Mouse (Mus musculus): ENCODE measurements around the gene Rprd1b. TPM values are rescaled to one million over a fixed set of nuclear protein-coding genes. Genes with fewer than 3 reads are reported as not detected.

Rprd1b gene
- polyA plus RNA-seq, 1 experiment from 2014 or later: 39.3 TPM

DNA sequence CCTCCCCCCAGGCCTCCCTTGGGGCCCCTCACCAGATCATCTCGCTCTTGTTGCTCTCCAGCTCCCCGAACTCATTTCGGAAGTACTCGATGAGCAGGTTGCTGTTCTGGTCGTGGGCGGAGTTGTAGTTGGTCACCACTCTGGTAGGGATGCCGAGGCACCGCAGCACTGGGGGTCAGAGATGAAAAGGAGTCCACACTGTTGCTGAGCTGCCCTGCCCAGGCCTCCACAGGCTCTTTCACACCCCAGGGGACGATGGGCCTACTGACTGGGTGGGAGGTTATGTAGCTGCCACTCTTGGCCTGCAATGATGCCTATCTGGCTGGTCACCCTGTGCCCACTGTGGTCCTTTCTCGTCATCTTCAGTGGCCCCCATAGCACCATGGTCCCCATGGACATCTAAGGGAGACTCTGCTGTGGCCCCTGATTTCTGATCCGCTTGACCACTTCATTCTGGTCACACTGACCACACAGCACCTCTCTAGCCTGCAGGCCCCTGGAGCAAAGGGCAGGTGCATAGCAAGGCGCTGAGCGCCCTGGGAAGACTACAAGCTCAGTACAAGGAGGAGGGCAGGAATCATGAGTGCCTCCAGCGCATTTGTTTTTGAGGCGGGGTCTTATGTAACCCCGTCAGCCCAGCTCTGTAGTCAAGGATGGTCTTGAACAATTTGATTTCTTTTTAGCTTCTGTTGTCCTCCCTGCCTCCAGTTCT, 101.2 kb downstream of the Rprd1b start:
- Histone ChIP-seq H3K4me3 (no peak overlapping the region), H3K4me1 (peaks cover 16% of the 10 kb centered on the region; the same call in 1 of the 2 replicates), H3K27ac (0 out of 2 replicates have a peak overlapping the region, but pooled peaks have one; percentile 1), H3K9me3 (no peaks in the 10 kb centered on the region), H3K27me3 (no peaks in the 10 kb centered on the region), H3K36me3 (0 out of 2 replicates have a peak, but pooled peaks cover 7% of the 10 kb centered on the region), H3K4me2 (no peak overlapping the region), H3K9ac (no peak overlapping the region)
- ATAC-seq (ENCODE audit: insufficient number of reproducible peaks, low FRiP score, low TSS enrichment, low read depth): no peak
- 77% methylated on average over 16 of the region's 16 CpGs for WGBS

DNA sequence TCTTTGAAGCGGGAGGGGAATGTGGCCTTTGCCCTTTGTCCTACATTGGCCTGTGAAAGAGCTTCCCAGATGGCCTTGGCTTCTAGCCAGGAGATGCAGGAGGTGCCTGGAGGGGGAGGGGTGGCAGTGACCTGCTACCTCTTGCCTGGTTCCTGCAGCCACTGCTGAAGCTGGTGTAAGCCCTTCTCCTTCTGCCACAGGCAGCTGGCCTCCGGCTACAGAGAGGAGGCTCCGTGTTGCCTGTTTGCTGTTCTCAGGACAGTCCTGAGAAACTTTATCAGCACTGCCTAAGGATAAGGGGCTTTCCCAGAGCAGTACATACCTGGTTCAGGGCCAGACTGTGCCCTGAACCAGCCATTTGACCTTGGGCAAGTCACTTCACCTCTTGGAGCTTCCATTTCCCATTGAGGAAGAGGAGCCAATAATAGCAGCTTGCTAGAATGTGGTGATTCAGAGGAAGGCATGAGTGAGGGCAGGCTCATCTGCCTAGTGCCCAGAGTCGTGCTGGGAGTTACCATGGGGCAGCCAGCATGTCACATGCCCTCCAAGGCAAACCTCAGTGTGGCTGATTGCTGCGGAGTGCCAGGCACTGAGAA, 102.2 kb downstream of the Rprd1b start:
- WGBS: 48% methylated on average over 5 of the region's 5 CpGs
- H3K27ac ChIP-seq: no peak overlapping the region

DNA sequence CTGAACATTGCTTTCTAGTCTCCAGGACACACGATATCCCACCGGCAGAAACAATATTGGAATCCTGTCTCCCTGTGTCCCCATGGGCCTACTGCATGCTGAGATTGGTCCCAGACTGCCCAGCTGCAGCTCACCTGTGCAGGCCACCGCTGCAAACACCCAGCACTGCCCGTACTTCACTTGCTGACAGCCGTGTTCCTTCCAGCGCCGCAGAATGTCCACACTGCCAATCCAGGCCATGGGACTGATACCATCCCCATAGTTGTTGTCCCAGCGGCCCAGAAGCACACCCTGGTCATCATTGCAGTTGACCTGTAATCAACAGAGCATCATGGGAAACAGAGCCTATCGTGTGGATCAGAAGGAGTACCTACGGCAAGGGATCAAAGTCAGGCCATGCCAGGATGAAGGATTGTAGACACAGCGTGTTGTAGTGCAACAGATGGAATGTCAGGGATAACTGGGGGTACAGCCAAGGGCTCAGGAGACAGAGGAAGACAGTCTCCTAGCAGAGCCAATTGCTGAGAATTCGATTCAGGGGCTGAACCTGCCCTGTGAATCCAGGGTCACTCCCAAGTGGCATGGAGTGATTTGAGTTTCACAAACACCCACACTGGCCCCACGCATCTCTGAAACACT, 103.0 kb downstream of the Rprd1b start:
- no peak for ATAC-seq (ENCODE audit: insufficient number of reproducible peaks, low FRiP score, low TSS enrichment, low read depth)
- Histone ChIP-seq H3K4me2 (no peak overlapping the region), H3K27ac (no peak overlapping the region), H3K36me3 (no peaks in the 10 kb centered on the region), H3K4me1 (peaks cover 24% of the 10 kb centered on the region; the same call in 1 of the 2 replicates), H3K9ac (no peak overlapping the region), H3K4me3 (no peak overlapping the region), H3K9me3 (no peaks in the 10 kb centered on the region), H3K27me3 (no peaks in the 10 kb centered on the region)
- 87% methylated on average over 13 of the region's 13 CpGs for WGBS

More for the DNA sequence above, 102.2 kb downstream of the Rprd1b start:
- no peak overlapping the region for H3K9ac ChIP-seq
- no peaks in the 10 kb centered on the region for H3K9me3 ChIP-seq
- 0 out of 2 replicates have a peak, but pooled peaks cover 1% of the 10 kb centered on the region for H3K36me3 ChIP-seq
- H3K4me1 ChIP-seq: peaks cover 16% of the 10 kb centered on the region; the same call in 1 of the 2 replicates
- no peak overlapping the region for H3K4me3 ChIP-seq
- H3K27me3 ChIP-seq: no peaks in the 10 kb centered on the region
- no peak overlapping the region for H3K4me2 ChIP-seq
- ATAC-seq (ENCODE audit: insufficient number of reproducible peaks, low FRiP score, low TSS enrichment, low read depth): no peak

DNA sequence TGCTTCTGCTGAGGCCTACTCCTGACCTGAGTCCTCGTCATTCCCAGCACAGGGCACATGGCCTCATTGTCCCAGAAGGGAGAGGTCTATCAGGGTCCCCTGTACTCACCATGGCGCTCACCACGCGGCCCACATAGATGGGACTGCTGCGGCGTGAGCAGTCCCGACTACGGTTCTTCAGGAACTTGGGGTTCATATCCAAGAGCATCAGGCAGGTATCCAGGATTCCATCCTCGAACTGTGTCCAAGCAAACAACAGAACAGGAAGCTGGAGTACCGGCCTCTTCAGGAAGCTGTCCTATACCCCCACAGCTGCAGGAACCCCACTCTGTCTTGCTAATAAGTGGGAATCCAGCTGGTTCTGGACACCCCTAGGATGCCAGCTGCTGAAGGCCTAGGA, 104.0 kb downstream of the Rprd1b start:
- no peak overlapping the region for H3K4me3 ChIP-seq
- H3K36me3 ChIP-seq: no peaks in the 10 kb centered on the region
- ATAC-seq (ENCODE audit: insufficient number of reproducible peaks, low FRiP score, low TSS enrichment, low read depth): no peak
- H3K4me1 ChIP-seq: peaks cover 27% of the 10 kb centered on the region
- H3K4me2 ChIP-seq: no peak overlapping the region
- 78% methylated on average over 10 of the region's 10 CpGs for WGBS
- no peak overlapping the region for H3K9ac ChIP-seq
- no peaks in the 10 kb centered on the region for H3K9me3 ChIP-seq
- no peak overlapping the region for H3K27ac ChIP-seq
- H3K27me3 ChIP-seq: no peaks in the 10 kb centered on the region

DNA sequence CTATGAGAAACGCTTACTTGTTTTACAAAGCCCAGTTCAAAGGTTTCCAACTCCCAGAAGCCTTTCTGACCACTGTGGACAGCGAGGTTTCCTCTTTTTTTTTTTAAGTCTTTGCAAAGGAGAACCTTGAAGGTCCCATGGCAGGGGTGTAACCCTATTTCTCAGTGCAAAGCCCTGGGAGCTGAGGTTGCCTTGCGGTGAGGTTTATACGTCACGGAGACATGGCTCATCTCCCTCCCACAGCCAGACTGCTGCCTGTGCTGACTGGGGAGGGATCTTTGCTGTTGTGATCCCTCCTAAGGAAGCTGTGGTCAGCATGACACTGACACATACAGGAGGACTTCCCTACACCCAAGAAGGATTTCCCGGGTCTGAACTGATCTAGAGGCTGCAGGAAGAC, 104.8 kb downstream of the Rprd1b start:
- H3K36me3 ChIP-seq: no peaks in the 10 kb centered on the region
- H3K9me3 ChIP-seq: no peaks in the 10 kb centered on the region
- 66% methylated on average over 6 of the region's 6 CpGs for WGBS
- no peaks in the 10 kb centered on the region for H3K27me3 ChIP-seq
- no peak overlapping the region for H3K4me3 ChIP-seq
- H3K4me1 ChIP-seq: peaks cover 32% of the 10 kb centered on the region
- no peak overlapping the region for H3K9ac ChIP-seq
- no peak for ATAC-seq (ENCODE audit: insufficient number of reproducible peaks, low FRiP score, low TSS enrichment, low read depth)
- H3K27ac ChIP-seq: no peak overlapping the region
- H3K4me2 ChIP-seq: no peak overlapping the region

DNA sequence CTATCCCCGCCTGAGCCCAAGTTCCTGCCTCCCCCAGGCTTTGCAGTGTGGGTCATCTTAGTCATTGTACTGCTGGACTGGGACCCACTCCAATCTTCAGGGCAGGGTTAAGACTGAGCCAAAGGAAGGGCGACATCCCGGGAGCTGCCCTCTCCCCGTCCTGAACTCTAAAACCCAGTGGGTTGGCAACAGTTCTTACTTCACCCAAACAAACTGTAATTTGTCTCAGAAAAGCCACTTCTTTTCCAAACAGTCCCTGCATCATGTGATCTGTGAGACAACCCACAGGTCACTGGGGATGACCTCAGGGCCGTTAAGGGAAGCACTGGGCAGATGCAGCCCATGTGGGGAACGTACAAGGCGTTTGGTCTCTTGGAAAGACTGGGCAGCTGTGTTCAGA, 107.9 kb downstream of the Rprd1b start:
- no peak overlapping the region for H3K4me3 ChIP-seq
- no peaks in the 10 kb centered on the region for H3K27me3 ChIP-seq
- 44% methylated on average over 7 of the region's 7 CpGs for WGBS
- no peak overlapping the region for H3K4me2 ChIP-seq
- no peak for ATAC-seq (ENCODE audit: insufficient number of reproducible peaks, low FRiP score, low TSS enrichment, low read depth)
- no peaks in the 10 kb centered on the region for H3K36me3 ChIP-seq
- peaks cover 45% of the 10 kb centered on the region for H3K4me1 ChIP-seq
- no peaks in the 10 kb centered on the region for H3K9me3 ChIP-seq
- no peak overlapping the region for H3K9ac ChIP-seq
- H3K27ac ChIP-seq: no peak overlapping the region

DNA sequence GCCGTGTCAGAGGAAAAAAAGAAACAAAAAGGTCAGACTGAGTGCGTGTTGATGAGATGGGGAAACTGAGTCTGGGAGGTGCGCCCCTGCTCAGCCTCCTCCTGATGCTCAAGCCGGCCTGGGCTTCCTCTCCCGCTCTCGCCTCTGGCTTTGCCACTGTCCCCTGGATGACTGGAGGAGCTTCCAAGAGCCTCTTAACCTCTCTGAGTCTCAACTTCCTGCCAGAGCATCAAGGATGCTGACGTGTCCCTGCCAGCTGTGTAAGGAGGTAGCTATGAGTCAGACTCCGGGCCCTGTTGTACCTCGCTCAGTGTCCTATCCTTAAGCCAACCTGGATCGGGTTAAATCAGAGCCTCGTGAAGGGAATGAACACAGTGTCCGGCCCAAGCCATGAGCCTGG, 109.5 kb downstream of the Rprd1b start:
- H3K4me3 ChIP-seq: no peak overlapping the region
- no peak overlapping the region for H3K4me2 ChIP-seq
- no peak for ATAC-seq (ENCODE audit: insufficient number of reproducible peaks, low FRiP score, low TSS enrichment, low read depth)
- H3K9me3 ChIP-seq: no peaks in the 10 kb centered on the region
- 87% methylated on average over 12 of the region's 12 CpGs for WGBS
- peaks cover 57% of the 10 kb centered on the region for H3K4me1 ChIP-seq
- no peaks in the 10 kb centered on the region for H3K27me3 ChIP-seq
- no peaks in the 10 kb centered on the region for H3K36me3 ChIP-seq
- H3K27ac ChIP-seq: no peak overlapping the region
- no peak overlapping the region for H3K9ac ChIP-seq

DNA sequence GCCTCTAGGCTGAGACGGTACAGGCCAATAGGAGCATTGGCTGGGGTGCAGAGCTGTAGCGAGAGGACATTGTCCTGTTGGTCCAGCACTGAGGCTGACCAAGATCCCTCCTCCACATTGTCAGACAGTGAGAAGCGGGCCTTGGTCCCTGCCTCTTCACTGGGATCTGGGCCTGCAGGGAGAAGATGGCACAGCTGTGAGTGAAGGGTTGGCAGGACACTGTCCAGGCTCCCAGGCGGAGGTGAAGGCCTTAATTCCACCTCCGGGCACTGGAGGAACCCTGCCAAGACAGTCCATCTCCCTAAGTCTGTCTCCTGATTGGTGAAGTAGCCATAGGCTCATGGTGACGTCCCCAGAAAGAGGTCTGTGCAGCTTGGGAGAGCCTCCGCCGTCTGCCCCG, 110.5 kb downstream of the Rprd1b start:
- no peak overlapping the region for H3K9ac ChIP-seq
- H3K36me3 ChIP-seq: no peaks in the 10 kb centered on the region
- H3K4me3 ChIP-seq: no peak overlapping the region
- no peak overlapping the region for H3K4me2 ChIP-seq
- ATAC-seq (ENCODE audit: insufficient number of reproducible peaks, low FRiP score, low TSS enrichment, low read depth): no peak
- 90% methylated on average over 9 of the region's 9 CpGs for WGBS
- peak overlapping the region; percentile 84; the same call in 1 of the 2 replicates for H3K27ac ChIP-seq
- H3K27me3 ChIP-seq: no peaks in the 10 kb centered on the region
- peaks cover 64% of the 10 kb centered on the region for H3K4me1 ChIP-seq
- no peaks in the 10 kb centered on the region for H3K9me3 ChIP-seq

DNA sequence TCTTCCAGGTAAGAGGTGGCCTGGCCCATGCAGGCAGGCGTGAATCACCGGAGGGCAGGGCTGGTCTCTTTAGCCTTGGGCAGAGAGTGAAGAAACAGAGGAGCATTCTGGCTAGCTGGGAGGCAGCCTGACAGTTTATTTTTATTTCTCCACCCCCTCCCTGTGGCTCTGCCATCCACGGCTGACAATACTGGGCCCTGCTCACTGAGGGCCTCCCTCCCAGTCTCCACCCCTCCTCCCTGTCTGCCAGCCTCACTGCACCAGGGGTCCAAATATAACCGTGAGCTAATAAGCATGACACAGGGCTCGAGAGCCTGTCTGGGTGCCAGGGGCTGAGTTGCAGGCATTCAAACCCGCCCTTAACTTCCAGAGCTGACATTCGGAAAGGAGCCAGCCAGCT, 111.3 kb downstream of the Rprd1b start:
- no peaks in the 10 kb centered on the region for H3K36me3 ChIP-seq
- WGBS: 25% methylated on average over 7 of the region's 7 CpGs
- no peaks in the 10 kb centered on the region for H3K9me3 ChIP-seq
- H3K27ac ChIP-seq: peak overlapping the region; percentile 84
- peak; percentile 79 for ATAC-seq (ENCODE audit: insufficient number of reproducible peaks, low FRiP score, low TSS enrichment, low read depth)
- 0 out of 2 replicates have a peak overlapping the region, but pooled peaks have one; percentile 3 for H3K4me2 ChIP-seq
- no peak overlapping the region for H3K4me3 ChIP-seq
- peaks cover 70% of the 10 kb centered on the region for H3K4me1 ChIP-seq
- H3K9ac ChIP-seq: no peak overlapping the region
- H3K27me3 ChIP-seq: no peaks in the 10 kb centered on the region

DNA sequence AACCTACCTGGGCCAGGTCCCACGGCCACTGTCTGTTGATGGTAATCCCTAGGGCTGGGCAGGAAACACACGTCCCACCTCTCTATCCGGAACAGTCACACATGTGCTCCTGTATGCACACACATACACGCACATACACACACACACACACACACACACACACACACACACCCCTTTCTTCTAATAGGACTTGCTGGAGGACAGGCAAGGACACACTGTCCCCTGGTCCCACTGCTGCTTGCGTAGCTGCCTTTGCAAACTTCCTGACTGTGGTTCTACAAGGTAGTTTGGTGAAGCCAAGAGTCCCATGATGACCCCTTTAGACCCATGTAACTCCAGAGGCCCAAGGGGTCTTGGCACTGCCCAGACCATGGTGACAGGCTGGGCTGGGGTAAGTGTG, 112.4 kb downstream of the Rprd1b start:
- peaks cover 73% of the 10 kb centered on the region for H3K4me1 ChIP-seq
- H3K4me2 ChIP-seq: no peak overlapping the region
- 72% methylated on average over 5 of the region's 5 CpGs for WGBS
- no peaks in the 10 kb centered on the region for H3K36me3 ChIP-seq
- H3K9ac ChIP-seq: no peak overlapping the region
- H3K27me3 ChIP-seq: peaks cover 6% of the 10 kb centered on the region
- no peak overlapping the region for H3K4me3 ChIP-seq
- ATAC-seq (ENCODE audit: insufficient number of reproducible peaks, low FRiP score, low TSS enrichment, low read depth): no peak
- H3K9me3 ChIP-seq: no peaks in the 10 kb centered on the region
- peak overlapping the region; percentile 84 for H3K27ac ChIP-seq

DNA sequence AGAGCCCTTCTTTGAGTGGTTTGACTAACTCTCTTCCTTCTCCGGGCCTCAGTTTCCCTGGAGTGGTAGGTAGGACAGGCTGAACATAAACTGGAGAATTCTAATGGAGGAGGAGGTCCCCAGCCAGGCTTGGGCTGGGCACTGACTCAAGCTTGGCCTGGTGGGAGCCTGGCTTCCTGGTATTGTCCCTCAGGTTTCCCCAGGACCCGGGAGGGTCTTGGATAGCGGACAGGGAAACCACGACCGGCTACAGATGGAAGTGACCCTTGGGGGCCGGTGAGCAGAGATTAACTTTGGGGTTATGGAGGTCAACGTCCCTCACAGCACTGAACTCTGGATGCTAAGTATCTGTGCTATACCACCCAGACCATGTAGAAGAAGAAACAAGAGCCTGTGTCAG, 113.0 kb downstream of the Rprd1b start:
- Histone ChIP-seq H3K4me1 (peaks cover 73% of the 10 kb centered on the region), H3K27me3 (peaks cover 8% of the 10 kb centered on the region), H3K9ac (no peak overlapping the region), H3K9me3 (no peaks in the 10 kb centered on the region), H3K4me2 (no peak overlapping the region), H3K27ac (peak overlapping the region; percentile 13; the same call in 1 of the 2 replicates), H3K4me3 (no peak overlapping the region), H3K36me3 (no peaks in the 10 kb centered on the region)
- WGBS: 70% methylated on average over 7 of the region's 7 CpGs
- no peak for ATAC-seq (ENCODE audit: insufficient number of reproducible peaks, low FRiP score, low TSS enrichment, low read depth)

Data from limb, embryonic 15.5 days (tissue).